Mouse (Mus musculus) layer of hippocampus, postnatal 14 days (tissue): ENCODE results near the gene Ddx49. TPM values are rescaled to one million over a fixed set of nuclear protein-coding genes. Genes with fewer than 3 reads are reported as not detected.

Experiments used
- DNase-seq, 2 experiments: peaks; one replicate each; pipeline ENCODE4 v3.0.0; 2021 to 2022; ENCODE audit warnings: low spot score in 2 of 2, mixed read lengths in 1 of 2
- long read RNA-seq, 2 experiments: library from polyadenylated mRNA; stranded (forward); transcript quantifications; one replicate each; pipeline ENCODE4 v2.0.0; 2021
- total RNA-seq, 2 experiments: library from RNA; stranded (reverse); gene quantifications; 2 replicates each; pipeline ENCODE4 v1.2.3; 2021

Gene Ddx49
- 10 to 100 TPM; 41.4 to 53.6 TPM for total RNA-seq
- long read RNA-seq, experiment 1, transcript Ddx49-201 (13 exons, 2,137 nt) = major isoform, 15 of 19 reads
- long read RNA-seq, experiment 1, partial matches to known transcripts = 1 of 19 reads
- long read RNA-seq, experiment 1, other reads (novel, unspliced or antisense) = 3 of 19 reads
- long read RNA-seq, experiment 2, transcript Ddx49-201 (13 exons, 2,137 nt) = major isoform, 25 of 38 reads
- long read RNA-seq, experiment 2, partial matches to known transcripts = 4 of 38 reads
- long read RNA-seq, experiment 2, other reads (novel, unspliced or antisense) = 9 of 38 reads

GRCm38 (mm10) chr8:70302358-70302890 lies at the start of gene Ddx49, which contains the start of gene Cope:
Ddx49 (minus strand) TSS chr8:70302489.
Cope (plus strand) TSS chr8:70302518.
- DNase-seq = peak; percentile 95 to 97

GRCm38 (mm10) chr8:70352000-70352384 lies 49.7 kb upstream of the Ddx49 start:
- no peak for DNase-seq

GRCm38 (mm10) chr8:70351035-70351999 lies 49.0 kb upstream of the Ddx49 start:
- DNase-seq = no peak

GRCm38 (mm10) chr8:70347860-70348420 lies 45.7 kb upstream of the Ddx49 start:
- no peak for DNase-seq

GRCm38 (mm10) chr8:70347443-70347842 lies 45.2 kb upstream of the Ddx49 start:
- no peak for DNase-seq

GRCm38 (mm10) chr8:70344279-70344678 lies 42.0 kb upstream of the Ddx49 start:
- no peak for DNase-seq

GRCm38 (mm10) chr8:70343696-70344095 lies 41.4 kb upstream of the Ddx49 start:
- DNase-seq = peak in 1 of 2 experiments; percentile 69

- no peak for DNase-seq
Measured at GRCm38 (mm10) chr8:70343076-70343475, 40.8 kb upstream of the Ddx49 start.

- no peak for DNase-seq
Measured at GRCm38 (mm10) chr8:70342007-70342406, 39.7 kb upstream of the Ddx49 start.

GRCm38 (mm10) chr8:70340659-70341058 lies 38.4 kb upstream of the Ddx49 start:
- DNase-seq = peak in 1 of 2 experiments; percentile 55

- no peak for DNase-seq
Measured at GRCm38 (mm10) chr8:70338931-70339330, 36.6 kb upstream of the Ddx49 start.

GRCm38 (mm10) chr8:70332878-70333202 lies 30.6 kb upstream of the Ddx49 start:
- DNase-seq = no peak

- peak; percentile 77 to 78 for DNase-seq
Measured at GRCm38 (mm10) chr8:70332070-70332877, 30.0 kb upstream of the Ddx49 start.

- DNase-seq = no peak
Measured at GRCm38 (mm10) chr8:70331526-70331925, 29.2 kb upstream of the Ddx49 start.

GRCm38 (mm10) chr8:70330741-70331364 lies 28.6 kb upstream of the Ddx49 start:
- peak; percentile 62 to 78 for DNase-seq

- no peak for DNase-seq
Measured at GRCm38 (mm10) chr8:70329835-70330740, 27.8 kb upstream of the Ddx49 start.

GRCm38 (mm10) chr8:70329124-70329834 lies 27.0 kb upstream of the Ddx49 start, which contains the start of gene Gdf1:
Gdf1 (plus strand) TSS chr8:70329817.
- peak in 1 of 2 experiments; percentile 16 for DNase-seq

GRCm38 (mm10) chr8:70327512-70327911 lies 25.2 kb upstream of the Ddx49 start:
- DNase-seq = peak in 1 of 2 experiments; percentile 8
